Mouse (Mus musculus) heart, embryonic 11.5 days (tissue): ENCODE measurements around the gene Hip1. TPM values are rescaled to one million over a fixed set of nuclear protein-coding genes. Genes with fewer than 3 reads are reported as not detected.

ENCODE experiments used
- ATAC-seq: fragments of 200-750 bp; cut with Nextera tagmentation; replicated peaks from 2 replicates; pipeline ENCODE4 v1.8.0; 2017; ENCODE audit warnings: moderate library complexity; ENCODE audit not compliant: insufficient number of reproducible peaks, low FRiP score, low TSS enrichment
- H3K27ac ChIP-seq: fragments of 300-500 bp; sonication (generic); 2 replicates; pipeline ENCODE4 v1.5.1; 2014; ENCODE audit warnings: mild to moderate bottlenecking, low read depth, low read length
- H3K27me3 ChIP-seq: fragments of 300-500 bp; sonication (generic); 2 replicates; pipeline ENCODE4 v1.6.1; 2014; ENCODE audit warnings: mild to moderate bottlenecking, low read length, mixed read lengths; ENCODE audit not compliant: control insufficient read depth, insufficient read depth
- H3K36me3 ChIP-seq: fragments of 300-500 bp; sonication (generic); 2 replicates; pipeline ENCODE4 v1.6.1; 2014; ENCODE audit warnings: mild to moderate bottlenecking, low read length, moderate library complexity, mixed read lengths; ENCODE audit not compliant: control insufficient read depth, insufficient read depth
- H3K4me1 ChIP-seq: fragments of 300-500 bp; sonication (generic); 2 replicates; pipeline ENCODE4 v1.6.1; 2014; ENCODE audit warnings: low read length; ENCODE audit not compliant: control insufficient read depth, insufficient read depth
- H3K4me2 ChIP-seq: fragments of 300-500 bp; sonication (generic); 2 replicates; pipeline ENCODE4 v1.6.1; 2014; ENCODE audit warnings: mild to moderate bottlenecking, moderate library complexity
- H3K4me3 ChIP-seq: fragments of 300-500 bp; sonication (generic); 2 replicates; pipeline ENCODE4 v1.5.1; 2014; ENCODE audit warnings: low read depth, low read length
- H3K9ac ChIP-seq: fragments of 300-500 bp; sonication (generic); 2 replicates; pipeline ENCODE4 v1.6.1; 2014; ENCODE audit warnings: mild to moderate bottlenecking, low read depth, low read length, moderate library complexity
- H3K9me3 ChIP-seq: fragments of 300-500 bp; sonication (generic); replicated peaks from 2 replicates; pipeline ENCODE4 v1.6.1; 2016; ENCODE audit warnings: low read length; ENCODE audit not compliant: control insufficient read depth
- WGBS: fragments of 180-500 bp; shearing (Covaris S2); extraction: QIAGEN DNeasy Blood & Tissue Kit; methylation state at CpG from one replicate; pipeline ENCODE4 v1.1.7; 2014; ENCODE audit not compliant: insufficient replicate concordance; 5-methylcytosine and 5-hydroxymethylcytosine counted together
- polyA plus RNA-seq: library from polyadenylated mRNA; unstranded; fragments of >200 nt; fragmentation: Nextera tagmentation; extraction: Ambion mirVana; gene quantifications from 2 replicates; pipeline ENCODE4 v1.2.1, GENCODE M21; 2014

The Hip1 gene
- polyA plus RNA-seq, 1 experiment from 2014 or later = 37.6 TPM

DNA sequence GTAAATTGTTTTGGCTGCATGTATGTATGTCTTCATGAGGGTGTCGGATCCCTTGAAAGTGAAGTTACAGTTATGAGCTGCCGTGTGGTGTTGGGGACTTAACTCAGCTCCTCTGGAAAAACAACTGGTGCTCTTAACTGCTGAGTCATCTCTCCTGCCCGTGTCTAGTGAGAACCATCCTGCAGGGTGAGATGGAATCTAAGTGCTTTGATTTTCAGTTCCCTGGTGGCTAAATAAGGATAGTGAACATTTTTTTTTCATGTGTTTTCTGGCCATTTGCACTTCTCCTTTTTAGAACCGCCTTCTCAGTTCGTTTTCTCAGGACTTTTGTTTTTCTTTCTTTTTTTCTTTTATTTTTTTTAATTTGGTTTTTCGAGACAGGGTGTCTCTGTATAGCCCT is 23.8 kb upstream of the Hip1 start:
- no peak overlapping the region for H3K4me3 ChIP-seq
- 60% methylated on average over 6 of the region's 6 CpGs for WGBS
- no peaks in the 10 kb centered on the region for H3K36me3 ChIP-seq
- no peaks in the 10 kb centered on the region for H3K27me3 ChIP-seq
- H3K27ac ChIP-seq = no peak overlapping the region
- no peaks in the 10 kb centered on the region for H3K9me3 ChIP-seq
- H3K4me2 ChIP-seq = no peak overlapping the region
- ATAC-seq = no peak
- H3K4me1 ChIP-seq = no peaks in the 10 kb centered on the region
- H3K9ac ChIP-seq = no peak overlapping the region

- Histone ChIP-seq H3K27ac (no peak overlapping the region), H3K4me1 (no peaks in the 10 kb centered on the region), H3K4me3 (no peak overlapping the region), H3K36me3 (no peaks in the 10 kb centered on the region), H3K4me2 (no peak overlapping the region), H3K9ac (no peak overlapping the region), H3K27me3 (no peaks in the 10 kb centered on the region), H3K9me3 (no peaks in the 10 kb centered on the region)
- no peak for ATAC-seq
- WGBS = 73% methylated on average over 6 of the region's 6 CpGs
These were observed 22.8 kb upstream of the Hip1 start for GRCm38 (mm10) chr5:135567556-135568265.

- Histone ChIP-seq H3K4me3 (no peak within 1 kb of the TSS), H3K9me3 (no peaks in the 10 kb centered on the region), H3K36me3 (no peaks in the 10 kb centered on the region), H3K27ac (no peak within 1 kb of the TSS), H3K9ac (no peak within 1 kb of the TSS), H3K4me1 (no peaks in the 10 kb centered on the region), H3K27me3 (no peaks in the 10 kb centered on the region), H3K4me2 (no peak within 1 kb of the TSS)
- 79% methylated on average over 3 of the region's 3 CpGs for WGBS
- no peak for ATAC-seq
These were observed 18.5 kb upstream of the Hip1 start, which contains the start of gene Ccl26 for GRCm38 (mm10) chr5:135563469-135563868. Gene Ccl26, minus strand, starts transcription at chr5:135563569.

- H3K27me3 ChIP-seq = no peaks in the 10 kb centered on the region
- no peaks in the 10 kb centered on the region for H3K36me3 ChIP-seq
- no peak overlapping the region for H3K27ac ChIP-seq
- H3K9ac ChIP-seq = no peak overlapping the region
- H3K4me1 ChIP-seq = no peaks in the 10 kb centered on the region
- no peak overlapping the region for H3K4me2 ChIP-seq
- H3K9me3 ChIP-seq = no peaks in the 10 kb centered on the region
- no peak for ATAC-seq
- WGBS = 62% methylated on average over 3 of the region's 3 CpGs
- no peak overlapping the region for H3K4me3 ChIP-seq
These were observed 12.8 kb upstream of the Hip1 start for GRCm38 (mm10) chr5:135557671-135558070.

DNA sequence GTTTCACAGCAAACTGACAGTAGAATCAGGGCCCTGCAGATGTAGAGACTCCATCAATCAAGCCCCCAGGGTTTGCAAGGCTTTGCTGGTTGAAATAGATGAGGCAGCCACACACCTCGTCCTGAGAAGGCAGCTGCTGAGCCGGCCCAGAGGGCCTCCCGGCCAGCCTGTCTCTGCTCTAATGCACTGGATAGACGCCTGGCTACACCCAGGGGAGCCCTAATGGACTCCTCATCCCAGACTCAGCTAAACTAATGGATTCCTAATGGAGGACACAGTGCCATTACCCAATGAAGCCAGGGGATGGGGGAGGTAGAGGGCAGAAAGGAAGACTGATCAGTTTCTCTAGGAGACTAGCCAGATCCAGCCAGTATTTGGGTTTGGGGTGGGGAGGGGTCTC is 12.1 kb upstream of the Hip1 start:
- Histone ChIP-seq H3K27me3 (no peaks in the 10 kb centered on the region), H3K9ac (no peak overlapping the region), H3K36me3 (no peaks in the 10 kb centered on the region), H3K9me3 (no peaks in the 10 kb centered on the region), H3K4me2 (no peak overlapping the region), H3K4me1 (no peaks in the 10 kb centered on the region), H3K4me3 (no peak overlapping the region), H3K27ac (no peak overlapping the region)
- WGBS = 18% methylated on average over 4 of the region's 4 CpGs
- ATAC-seq = no peak

DNA sequence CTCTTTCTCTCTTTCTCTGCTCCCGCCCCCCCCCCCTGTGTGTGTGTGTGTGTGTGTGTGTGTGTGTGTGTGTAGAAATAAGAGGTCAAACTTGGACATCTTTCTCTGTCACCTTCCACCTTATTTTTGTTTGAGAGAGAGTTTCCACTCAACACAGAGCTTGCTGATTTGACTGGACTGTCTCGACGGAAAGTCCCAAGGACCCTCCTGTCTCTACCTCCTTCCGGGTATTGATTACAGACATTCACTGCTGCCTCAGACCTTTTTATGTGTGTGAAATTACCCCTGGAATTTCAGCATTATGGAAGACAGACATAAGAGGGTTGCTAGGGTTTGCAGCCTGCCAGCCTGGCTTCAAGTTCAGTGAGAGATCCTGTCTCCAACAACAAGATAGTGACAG is 11.3 kb upstream of the Hip1 start:
- Histone ChIP-seq H3K27me3 (no peaks in the 10 kb centered on the region), H3K27ac (no peak overlapping the region), H3K36me3 (no peaks in the 10 kb centered on the region), H3K4me3 (no peak overlapping the region), H3K9ac (no peak overlapping the region), H3K4me2 (no peak overlapping the region), H3K9me3 (no peaks in the 10 kb centered on the region), H3K4me1 (no peaks in the 10 kb centered on the region)
- ATAC-seq = no peak
- 75% methylated on average over 3 of the region's 4 CpGs for WGBS

GRCm38 (mm10) chr5:135551591-135551990 is 6.7 kb upstream of the Hip1 start:
- H3K9ac ChIP-seq = no peak overlapping the region
- no peaks in the 10 kb centered on the region for H3K4me1 ChIP-seq
- H3K4me2 ChIP-seq = no peak overlapping the region
- H3K4me3 ChIP-seq = no peak overlapping the region
- 65% methylated on average over 3 of the region's 3 CpGs for WGBS
- H3K27ac ChIP-seq = no peak overlapping the region
- no peaks in the 10 kb centered on the region for H3K36me3 ChIP-seq
- H3K27me3 ChIP-seq = no peaks in the 10 kb centered on the region
- no peaks in the 10 kb centered on the region for H3K9me3 ChIP-seq
- no peak for ATAC-seq

- WGBS = 23% methylated on average over 3 of the region's 3 CpGs
- no peak overlapping the region for H3K9ac ChIP-seq
- no peaks in the 10 kb centered on the region for H3K4me1 ChIP-seq
- H3K27ac ChIP-seq = no peak overlapping the region
- H3K9me3 ChIP-seq = no peaks in the 10 kb centered on the region
- H3K4me3 ChIP-seq = no peak overlapping the region
- H3K4me2 ChIP-seq = no peak overlapping the region
- no peak for ATAC-seq
- no peaks in the 10 kb centered on the region for H3K36me3 ChIP-seq
- H3K27me3 ChIP-seq = no peaks in the 10 kb centered on the region
These were observed 6.0 kb upstream of the Hip1 start for GRCm38 (mm10) chr5:135550910-135551309.

GRCm38 (mm10) chr5:135547990-135548389 is 3.1 kb upstream of the Hip1 start:
- Histone ChIP-seq H3K36me3 (no peaks in the 10 kb centered on the region), H3K4me1 (0 out of 2 replicates have a peak, but pooled peaks cover 2% of the 10 kb centered on the region), H3K27ac (no peak overlapping the region), H3K9me3 (no peaks in the 10 kb centered on the region), H3K4me3 (no peak overlapping the region), H3K9ac (no peak overlapping the region), H3K27me3 (no peaks in the 10 kb centered on the region), H3K4me2 (no peak overlapping the region)
- no peak for ATAC-seq
- 88% methylated on average over 2 of the region's 2 CpGs for WGBS
